Mouse (Mus musculus) cerebellum, adult 2 months (tissue): ENCODE measurements around the gene Tsc22d2. TPM values are rescaled to one million over a fixed set of nuclear protein-coding genes. Genes with fewer than 3 reads are reported as not detected.

Experiments
- DNase-seq, 2 experiments: peaks; one replicate each; pipeline ENCODE4 v3.0.0; 2021
- H3K27ac ChIP-seq: fragments of 200-500 bp; 2 replicates; pipeline ENCODE4 v1.5.1; 2012; ENCODE audit warnings: low read length, control low read depth, inconsistent platforms; ENCODE audit not compliant: insufficient read depth
- H3K27me3 ChIP-seq: fragments of 200-500 bp; 2 replicates; pipeline ENCODE4 v1.6.1; 2012; ENCODE audit warnings: inconsistent platforms, mild to moderate bottlenecking, low read length, moderate library complexity; ENCODE audit not compliant: control insufficient read depth, insufficient read depth
- H3K4me1 ChIP-seq: fragments of 200-500 bp; 2 replicates; pipeline ENCODE4 v1.6.1; 2011; ENCODE audit warnings: low read length; ENCODE audit not compliant: control insufficient read depth, insufficient read depth
- H3K4me3 ChIP-seq: fragments of 200-500 bp; replicated peaks from 2 replicates; pipeline ENCODE3; 2011; ENCODE audit warnings: mild to moderate bottlenecking, low read depth, low read length, control low read depth; ENCODE audit not compliant: insufficient read depth
- CTCF ChIP-seq: fragments of 200-500 bp; IDR thresholded peaks from 2 replicates; pipeline ENCODE4 v1.5.1; 2011; ENCODE audit warnings: low read depth, mild to moderate bottlenecking, control low read depth, low read length, moderate library complexity, borderline replicate concordance; ENCODE audit not compliant: insufficient read depth
- POLR2A ChIP-seq: fragments of 200-500 bp; IDR thresholded peaks from 2 replicates; pipeline ENCODE4 v1.6.1; 2011; ENCODE audit warnings: low read length, control low read depth, borderline replicate concordance; ENCODE audit not compliant: insufficient read depth
- WGBS: fragments of 180-500 bp; shearing (Covaris S2); methylation state at CpG from one replicate; pipeline ENCODE4 v1.1.7; 2018; 5-methylcytosine and 5-hydroxymethylcytosine counted together
- polyA plus RNA-seq: library from polyadenylated mRNA; depleted of rRNA; stranded (reverse); fragments of >200 nt; gene quantifications from 2 replicates; pipeline ENCODE4 v1.2.3, GENCODE M21; 2012

Gene Tsc22d2
- polyA plus RNA-seq, 1 experiment: 13.3 TPM

GRCm38 (mm10) chr3:58382676-58383075 is 31.8 kb upstream of the Tsc22d2 start:
- H3K4me3 ChIP-seq: no peak overlapping the region
- DNase-seq: no peak
- H3K4me1 ChIP-seq: no peaks in the 10 kb centered on the region
- no peaks in the 10 kb centered on the region for H3K27me3 ChIP-seq
- 100% methylated on average over 1 of the region's 1 CpGs for WGBS
- H3K27ac ChIP-seq: no peak overlapping the region
- no peak for TF ChIP-seq POLR2A
- no peak for TF ChIP-seq CTCF

DNA sequence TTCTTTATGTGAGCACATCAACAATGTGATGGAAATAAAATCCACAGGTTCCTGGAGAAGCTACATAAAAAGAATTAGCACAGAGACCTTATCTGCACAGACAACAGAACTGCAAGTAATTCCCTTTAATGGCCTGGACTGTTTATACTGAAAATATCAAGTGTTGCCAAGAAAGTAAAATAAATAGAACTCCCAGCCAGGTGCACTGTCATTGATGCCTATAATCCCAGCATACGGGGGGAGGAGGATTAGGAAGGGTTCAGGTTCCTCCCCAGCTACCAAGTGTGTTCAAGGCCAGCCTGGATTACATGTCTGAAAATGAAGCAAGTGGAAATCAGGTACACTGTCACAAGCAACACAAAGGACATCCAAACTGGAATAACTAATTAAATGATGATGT is 29.5 kb upstream of the Tsc22d2 start:
- no peak for DNase-seq
- no peak overlapping the region for H3K27ac ChIP-seq
- peaks cover 2% of the 10 kb centered on the region; the same call in 1 of the 2 replicates for H3K4me1 ChIP-seq
- H3K27me3 ChIP-seq: no peaks in the 10 kb centered on the region
- 46% methylated on average over 1 of the region's 1 CpGs for WGBS
- no peak overlapping the region for H3K4me3 ChIP-seq
- TF ChIP-seq POLR2A (no peak), CTCF (no peak)

DNA sequence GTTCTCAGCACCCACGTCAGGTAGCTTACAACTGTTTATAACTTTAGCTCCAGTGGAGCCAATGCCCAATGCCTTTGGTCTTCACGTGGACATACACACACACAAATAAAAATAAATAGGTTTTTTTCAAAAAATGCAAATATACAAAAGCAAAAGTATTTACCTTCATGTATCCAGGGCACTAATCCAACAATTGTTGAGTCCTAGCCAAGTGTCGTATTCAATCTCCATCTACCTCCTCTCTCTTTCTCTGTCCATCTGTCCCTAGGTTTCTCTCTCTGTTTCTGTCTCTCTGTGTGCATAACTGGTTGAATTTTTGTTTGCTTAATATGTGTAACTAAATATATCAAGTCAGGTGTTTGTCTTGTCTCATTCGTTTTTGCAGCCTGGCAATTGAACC is 25.8 kb upstream of the Tsc22d2 start:
- 44% methylated on average over 4 of the region's 4 CpGs for WGBS
- peak in 1 of 2 experiments; percentile 47 for DNase-seq
- peaks cover 2% of the 10 kb centered on the region; the same call in 1 of the 2 replicates for H3K4me1 ChIP-seq
- no peak for TF ChIP-seq POLR2A
- TF ChIP-seq CTCF: no peak
- H3K27me3 ChIP-seq: no peaks in the 10 kb centered on the region
- no peak overlapping the region for H3K27ac ChIP-seq
- H3K4me3 ChIP-seq: no peak overlapping the region

DNA sequence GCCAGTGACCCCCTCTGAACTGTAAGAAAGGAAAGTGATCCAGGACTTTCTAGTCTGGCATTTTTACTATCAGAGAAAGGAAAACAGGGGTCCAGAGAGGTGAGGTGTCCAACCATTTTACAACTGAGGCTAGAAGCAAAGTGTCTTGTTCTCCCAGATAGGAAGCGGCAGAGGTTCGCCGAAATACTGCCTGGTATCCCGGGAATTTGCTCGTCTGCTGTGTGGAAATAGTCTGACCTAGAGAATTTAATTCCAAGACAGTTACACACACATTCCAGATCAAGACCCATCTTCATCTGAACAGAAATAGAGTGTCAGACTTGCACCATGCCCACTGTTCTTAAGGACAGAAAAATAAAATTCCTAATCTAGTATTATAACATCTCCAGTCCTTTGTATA is 16.0 kb upstream of the Tsc22d2 start:
- TF ChIP-seq CTCF (no peak), POLR2A (no peak)
- no peak overlapping the region for H3K27ac ChIP-seq
- H3K4me1 ChIP-seq: no peaks in the 10 kb centered on the region
- WGBS: 80% methylated on average over 5 of the region's 5 CpGs
- H3K4me3 ChIP-seq: no peak overlapping the region
- no peaks in the 10 kb centered on the region for H3K27me3 ChIP-seq
- no peak for DNase-seq

GRCm38 (mm10) chr3:58399931-58400330 is 14.6 kb upstream of the Tsc22d2 start:
- H3K4me3 ChIP-seq: no peak overlapping the region
- no peaks in the 10 kb centered on the region for H3K27me3 ChIP-seq
- WGBS: 67% methylated on average over 3 of the region's 3 CpGs
- TF ChIP-seq CTCF: no peak
- TF ChIP-seq POLR2A: no peak
- no peaks in the 10 kb centered on the region for H3K4me1 ChIP-seq
- DNase-seq: no peak
- no peak overlapping the region for H3K27ac ChIP-seq

DNA sequence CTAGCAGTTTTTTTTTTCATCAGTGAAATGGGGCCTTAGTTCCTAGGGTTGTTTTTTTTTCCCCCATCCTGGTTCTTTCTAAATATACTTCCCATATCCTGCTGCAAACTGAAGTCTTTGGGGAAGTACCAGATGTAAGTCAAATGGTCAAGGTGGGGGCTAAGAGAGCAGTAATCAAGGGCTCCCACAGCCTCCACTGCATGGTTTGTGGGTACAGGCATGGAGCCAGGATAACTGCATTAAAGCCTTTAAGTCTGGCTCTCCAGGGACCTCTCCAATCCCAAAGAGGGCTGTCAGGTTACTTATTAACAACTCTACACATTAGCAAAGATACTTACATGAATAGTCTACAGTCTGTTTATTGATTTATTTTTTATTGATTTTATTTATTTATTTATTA is 2.8 kb upstream of the Tsc22d2 start:
- no peaks in the 10 kb centered on the region for H3K4me1 ChIP-seq
- no peak for TF ChIP-seq POLR2A
- no peak for TF ChIP-seq CTCF
- no peak overlapping the region for H3K4me3 ChIP-seq
- DNase-seq: no peak
- H3K27ac ChIP-seq: no peak overlapping the region
- H3K27me3 ChIP-seq: no peaks in the 10 kb centered on the region

DNA sequence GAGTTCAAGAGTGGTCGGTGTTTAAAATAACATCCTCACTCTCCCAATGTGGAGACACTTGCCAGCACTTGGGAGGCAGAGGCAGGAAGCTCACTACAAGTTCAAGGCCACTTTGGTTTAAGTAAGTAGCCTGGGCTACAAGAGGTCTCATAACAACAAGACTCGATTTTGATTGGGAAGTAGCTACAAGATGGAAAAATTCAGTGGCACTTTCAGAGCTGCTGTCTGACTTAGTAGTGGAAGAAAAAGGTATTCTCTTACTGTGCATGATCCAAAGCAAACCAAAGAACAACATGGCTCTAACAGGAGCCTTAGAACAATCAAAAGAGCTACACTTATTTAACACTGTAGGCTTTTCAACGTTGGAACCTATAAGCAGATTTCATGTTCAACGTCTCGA is 844 bp upstream of the Tsc22d2 start:
- DNase-seq: no peak

GRCm38 (mm10) chr3:58414986-58415883 is 720 bp downstream of the Tsc22d2 start:
- no peak for TF ChIP-seq CTCF
- TF ChIP-seq POLR2A: no peak
- Histone ChIP-seq H3K27ac (peak overlapping the region; percentile 75), H3K4me1 (no peaks in the 10 kb centered on the region), H3K27me3 (no peaks in the 10 kb centered on the region), H3K4me3 (peak overlapping the region; percentile 97)
- WGBS: under 1% methylated on average over 100 of the region's 113 CpGs
- DNase-seq: peak; percentile 81 to 85

More for the DNA sequence above, 844 bp upstream of the Tsc22d2 start:
- TF ChIP-seq POLR2A: no peak
- TF ChIP-seq CTCF: no peak
- 35% methylated on average over 5 of the region's 5 CpGs for WGBS
- Histone ChIP-seq H3K27me3 (no peaks in the 10 kb centered on the region), H3K4me1 (no peaks in the 10 kb centered on the region), H3K27ac (no peak overlapping the region), H3K4me3 (no peak overlapping the region)
